Mouse (Mus musculus): ENCODE measurements around the gene Rnf151.

DNA sequence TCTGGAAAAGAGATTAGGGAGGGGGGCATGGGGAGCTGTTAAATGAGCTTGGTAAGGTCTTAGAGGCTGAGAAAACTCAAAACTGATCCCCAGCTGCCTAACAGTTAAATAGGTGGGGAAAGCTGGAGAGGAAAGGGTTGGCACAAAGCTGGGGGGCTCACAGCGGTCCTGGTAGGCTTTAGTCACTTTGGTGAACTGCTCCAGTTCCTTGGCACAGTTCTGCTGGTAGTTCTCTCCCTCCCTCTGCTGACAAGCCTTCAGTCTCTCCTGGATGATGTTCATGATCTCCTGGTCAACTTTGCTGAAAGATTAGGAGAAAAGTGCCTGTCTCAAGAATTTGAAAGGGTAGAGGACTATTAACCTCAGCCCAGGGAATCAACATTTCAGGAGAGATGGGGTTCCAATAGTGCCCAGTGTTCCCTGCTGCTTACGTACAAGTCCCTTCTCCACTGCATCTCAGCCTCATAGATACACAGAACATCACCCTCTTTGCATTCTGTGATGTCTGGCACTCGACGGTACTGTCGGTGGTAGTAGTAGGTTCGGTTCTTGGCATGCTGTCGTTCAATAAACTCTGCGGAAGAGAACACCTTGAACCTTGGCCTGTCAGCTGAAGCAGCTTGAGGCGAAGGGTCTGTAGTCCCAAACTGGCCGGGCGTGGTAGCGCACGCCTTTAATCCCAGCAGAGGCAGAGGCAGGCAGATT is 4.5 kb upstream of the Rnf151 start:
- TF ChIP-seq CTCF (IDR thresholded peaks at IDR 0.05; ENCODE audit: extremely low read depth, insufficient read depth, insufficient read length, insufficient replicate concordance) (no peak), POLR2A (IDR thresholded peaks at IDR 0.05; ENCODE audit: low read depth, low read length) (no peak)

All from spleen, adult 2 months (tissue).